Mouse (Mus musculus) CD4-positive, CD25-positive, alpha-beta regulatory T cell, adult 4 months (primary cell): ENCODE results near the gene Tshz2. TPM values are rescaled to one million over a fixed set of nuclear protein-coding genes. Genes with fewer than 3 reads are reported as not detected.

Experiments
- ATAC-seq: one replicate; pipeline ENCODE4 v1.8.0; 2017
- polyA plus RNA-seq, 2 experiments: library from polyadenylated mRNA; unstranded; fragments of 100-300 nt; shearing (Covaris generic); gene quantifications; one replicate each; pipeline ENCODE4 v1.2.1; 2017

The Tshz2 gene
- polyA plus RNA-seq, 2 experiments from 2014 or later: 0.83 TPM; not detected in 1

GRCm38 (mm10) chr2:170011858-170012257 lies 379.0 kb downstream of the Tshz2 start:
- no peak for ATAC-seq

- ATAC-seq: no peak
Measured at GRCm38 (mm10) chr2:170017302-170017701, 384.5 kb downstream of the Tshz2 start.

GRCm38 (mm10) chr2:170017926-170018325 lies 385.1 kb downstream of the Tshz2 start:
- ATAC-seq: no peak

GRCm38 (mm10) chr2:170022953-170023352 lies 390.1 kb downstream of the Tshz2 start:
- ATAC-seq: no peak

- no peak for ATAC-seq
Measured at GRCm38 (mm10) chr2:170023741-170024140, 390.9 kb downstream of the Tshz2 start.

- ATAC-seq: peak; percentile 85
Measured at GRCm38 (mm10) chr2:170024939-170025338, 392.1 kb downstream of the Tshz2 start.

- no peak for ATAC-seq
Measured at GRCm38 (mm10) chr2:170025896-170026295, 393.1 kb downstream of the Tshz2 start.

GRCm38 (mm10) chr2:170027837-170028236 lies 395.0 kb downstream of the Tshz2 start:
- ATAC-seq: no peak

GRCm38 (mm10) chr2:170028488-170029303 lies 395.9 kb downstream of the Tshz2 start:
- no peak for ATAC-seq

- no peak for ATAC-seq
Measured at GRCm38 (mm10) chr2:170029304-170029856, 396.6 kb downstream of the Tshz2 start.

GRCm38 (mm10) chr2:170031226-170031625 lies 398.4 kb downstream of the Tshz2 start:
- ATAC-seq: no peak

GRCm38 (mm10) chr2:170031872-170032271 lies 399.1 kb downstream of the Tshz2 start:
- no peak for ATAC-seq

- no peak for ATAC-seq
Measured at GRCm38 (mm10) chr2:170033219-170033618, 400.4 kb downstream of the Tshz2 start.

- no peak for ATAC-seq
Measured at GRCm38 (mm10) chr2:170034794-170035193, 402.0 kb downstream of the Tshz2 start.

- no peak for ATAC-seq
Measured at GRCm38 (mm10) chr2:170036791-170037241, 404.0 kb downstream of the Tshz2 start.

GRCm38 (mm10) chr2:170037346-170037745 lies 404.5 kb downstream of the Tshz2 start:
- no peak for ATAC-seq

GRCm38 (mm10) chr2:170039772-170040171 lies 407.0 kb downstream of the Tshz2 start:
- no peak for ATAC-seq

- no peak for ATAC-seq
Measured at GRCm38 (mm10) chr2:170041101-170041500, 408.3 kb downstream of the Tshz2 start.

- no peak for ATAC-seq
Measured at GRCm38 (mm10) chr2:170042471-170043213, 409.8 kb downstream of the Tshz2 start.

GRCm38 (mm10) chr2:170043290-170043689 lies 410.5 kb downstream of the Tshz2 start:
- no peak for ATAC-seq

GRCm38 (mm10) chr2:170045896-170046295 lies 413.1 kb downstream of the Tshz2 start:
- ATAC-seq: no peak

GRCm38 (mm10) chr2:170046371-170047145 lies 413.7 kb downstream of the Tshz2 start:
- no peak for ATAC-seq

- ATAC-seq: no peak
Measured at GRCm38 (mm10) chr2:170048831-170049230, 416.0 kb downstream of the Tshz2 start.
